Mouse (Mus musculus): ENCODE measurements around the gene Dcdc2a. TPM values are rescaled to one million over a fixed set of nuclear protein-coding genes. Genes with fewer than 3 reads are reported as not detected.

Dcdc2a gene
- polyA plus RNA-seq, 1 experiment from 2014 or later = 1.7 TPM

DNA sequence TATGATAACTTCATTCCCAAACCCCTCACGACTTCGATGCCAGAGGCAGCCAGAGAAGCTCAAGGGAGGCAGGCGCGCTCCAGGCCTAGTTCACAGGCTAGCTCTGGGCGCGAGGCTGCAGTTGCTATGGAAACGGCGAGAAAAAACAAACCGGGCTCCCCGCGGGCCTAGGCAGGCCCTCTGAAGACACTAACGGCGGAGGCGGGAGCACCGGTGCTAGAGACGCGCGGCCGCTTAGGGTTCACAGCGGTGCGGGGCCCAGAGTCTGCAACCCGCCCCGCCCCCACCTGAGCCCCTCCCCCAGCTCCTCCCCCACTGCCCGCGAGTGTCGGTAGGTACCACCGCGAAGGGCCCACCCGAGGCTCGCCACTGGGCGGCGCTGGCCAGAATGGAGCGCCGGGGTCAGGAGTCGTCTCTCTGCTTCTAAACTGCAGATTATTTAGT is 671 bp upstream of the Dcdc2a start:
- peak; percentile 87 for DNase-seq (ENCODE audit: low spot score)
- no peaks in the 10 kb centered on the region for H3K36me3 ChIP-seq
- peaks cover 11% of the 10 kb centered on the region for H3K9me3 ChIP-seq (replicated peaks)
- WGBS = under 1% methylated on average over 35 of the region's 35 CpGs
- peaks cover 22% of the 10 kb centered on the region for H3K4me1 ChIP-seq
- H3K4me3 ChIP-seq = peak overlapping the region; percentile 64
- H3K27ac ChIP-seq (replicated peaks) = peak overlapping the region; percentile 70
- peaks cover 58% of the 10 kb centered on the region for H3K27me3 ChIP-seq (ENCODE audit: low read depth, poor library complexity, severe bottlenecking)

DNA sequence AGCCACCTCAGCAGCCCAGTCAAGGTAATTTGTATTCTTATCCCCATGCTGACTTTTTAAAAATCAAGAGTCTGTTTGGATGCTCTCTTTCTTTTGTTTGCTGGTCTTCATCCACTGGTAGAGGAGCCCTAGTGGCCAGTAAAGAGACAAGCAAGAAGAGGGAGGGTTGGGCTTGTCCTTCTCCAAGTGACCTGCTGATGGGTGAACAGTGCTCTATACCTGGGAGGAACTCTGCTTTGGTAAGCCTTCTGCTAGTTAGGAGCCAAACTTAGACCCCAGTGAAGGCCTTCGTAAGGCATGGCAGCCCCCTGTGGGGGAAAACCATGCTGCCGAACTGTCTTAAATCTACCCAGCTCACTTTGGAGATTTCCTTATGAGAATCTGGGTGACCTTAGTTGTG is 10.9 kb downstream of the Dcdc2a start:
- WGBS = 96% methylated on average over 2 of the region's 2 CpGs

DNA sequence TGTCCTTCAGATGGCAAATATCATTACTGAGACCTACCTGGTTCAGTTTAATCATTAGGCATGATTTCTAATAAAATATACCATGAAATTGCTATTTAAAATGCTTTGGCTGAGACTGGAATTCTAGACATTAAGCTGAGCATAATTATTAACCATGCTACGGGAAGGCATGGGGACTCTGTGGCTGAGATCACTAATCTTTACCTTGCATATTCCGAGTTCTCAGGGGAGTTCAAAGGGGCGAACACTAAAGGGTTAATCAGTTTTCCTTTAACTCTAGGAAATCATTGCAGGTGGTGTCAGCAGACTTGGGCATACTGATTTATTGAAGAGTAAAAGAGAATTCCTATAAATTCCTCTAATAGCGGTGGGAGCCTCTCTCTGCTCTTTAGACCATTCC is 11.4 kb downstream of the Dcdc2a start:
- no peak overlapping the region for H3K27ac ChIP-seq (replicated peaks)
- DNase-seq (ENCODE audit: low spot score) = no peak
- no peaks in the 10 kb centered on the region for H3K4me1 ChIP-seq
- WGBS = 92% methylated on average over 4 of the region's 4 CpGs
- H3K9me3 ChIP-seq (replicated peaks) = no peaks in the 10 kb centered on the region
- no peaks in the 10 kb centered on the region for H3K36me3 ChIP-seq
- H3K4me3 ChIP-seq = no peak overlapping the region
- H3K27me3 ChIP-seq (ENCODE audit: low read depth, poor library complexity, severe bottlenecking) = no peaks in the 10 kb centered on the region

More for the DNA sequence above, 10.9 kb downstream of the Dcdc2a start:
- Histone ChIP-seq H3K4me1 (no peaks in the 10 kb centered on the region), H3K27me3 (ENCODE audit: low read depth, poor library complexity, severe bottlenecking) (no peaks in the 10 kb centered on the region), H3K9me3 (replicated peaks) (no peaks in the 10 kb centered on the region), H3K4me3 (no peak overlapping the region), H3K36me3 (no peaks in the 10 kb centered on the region), H3K27ac (replicated peaks) (no peak overlapping the region)
- DNase-seq (ENCODE audit: low spot score) = no peak

DNA sequence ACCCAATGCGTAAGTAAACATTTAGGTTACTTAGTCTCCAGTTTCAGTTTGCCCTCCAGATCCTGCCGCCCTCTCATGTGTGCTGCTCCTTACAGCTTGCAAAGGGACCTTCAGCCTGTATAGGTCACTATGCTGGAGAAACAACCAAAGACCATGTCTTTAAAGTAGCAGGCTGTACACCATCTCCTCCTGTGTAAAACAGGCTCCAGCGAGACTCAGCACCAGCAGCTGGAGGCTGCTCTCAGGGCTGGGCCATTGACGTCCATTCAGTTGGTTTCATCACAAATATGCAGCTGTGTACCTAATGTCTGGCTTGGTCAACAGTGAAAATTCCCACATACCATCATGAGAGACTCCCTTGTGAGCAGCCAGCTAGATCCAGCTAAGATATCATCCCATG is 14.0 kb downstream of the Dcdc2a start:
- WGBS = 81% methylated on average over 4 of the region's 4 CpGs
- no peak overlapping the region for H3K27ac ChIP-seq (replicated peaks)
- DNase-seq (ENCODE audit: low spot score) = no peak
- no peaks in the 10 kb centered on the region for H3K27me3 ChIP-seq (ENCODE audit: low read depth, poor library complexity, severe bottlenecking)
- H3K4me1 ChIP-seq = no peaks in the 10 kb centered on the region
- no peaks in the 10 kb centered on the region for H3K36me3 ChIP-seq
- H3K9me3 ChIP-seq (replicated peaks) = no peaks in the 10 kb centered on the region
- H3K4me3 ChIP-seq = no peak overlapping the region

DNA sequence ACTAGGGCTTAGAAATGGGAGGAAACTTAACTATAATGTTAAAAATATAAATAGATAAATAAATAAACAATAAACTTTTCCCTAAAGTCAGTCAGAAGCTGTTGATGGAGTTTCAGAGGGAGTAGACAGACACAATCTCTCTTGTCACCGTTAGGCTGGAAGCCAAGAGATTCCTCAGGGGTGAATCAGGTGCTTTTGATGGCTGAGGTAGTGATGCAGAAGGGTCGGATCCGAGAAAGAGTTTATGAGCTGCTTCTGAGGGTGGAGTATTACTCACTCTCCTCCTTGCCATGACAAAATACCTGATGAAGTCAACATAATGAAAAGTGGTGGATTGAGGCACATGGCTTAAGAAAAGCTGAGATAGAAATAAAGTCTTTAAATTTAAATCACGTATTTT is 15.0 kb downstream of the Dcdc2a start:
- no peaks in the 10 kb centered on the region for H3K27me3 ChIP-seq (ENCODE audit: low read depth, poor library complexity, severe bottlenecking)
- no peaks in the 10 kb centered on the region for H3K9me3 ChIP-seq (replicated peaks)
- H3K36me3 ChIP-seq = no peaks in the 10 kb centered on the region
- WGBS = 86% methylated on average over 4 of the region's 4 CpGs
- H3K27ac ChIP-seq (replicated peaks) = no peak overlapping the region
- no peaks in the 10 kb centered on the region for H3K4me1 ChIP-seq
- H3K4me3 ChIP-seq = no peak overlapping the region
- no peak for DNase-seq (ENCODE audit: low spot score)

DNA sequence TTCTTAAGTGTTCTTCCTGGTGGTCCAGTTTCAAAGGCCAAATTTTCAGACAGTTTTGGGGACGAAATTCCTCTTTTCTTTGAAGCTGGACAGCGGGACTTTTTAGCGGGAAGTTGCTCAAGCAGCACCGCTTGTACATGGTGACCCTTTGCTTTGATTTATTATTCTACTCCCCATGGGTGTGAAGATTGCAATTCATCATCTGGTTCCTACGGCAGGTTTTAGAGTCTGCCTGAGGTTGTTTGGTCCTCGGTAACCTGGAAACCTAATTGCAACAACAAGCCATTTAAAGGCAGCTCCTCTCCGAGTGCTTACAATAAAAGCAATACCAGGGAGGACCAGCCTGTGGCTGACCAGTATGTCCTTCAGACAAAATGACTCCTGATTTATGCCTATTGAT is 21.5 kb downstream of the Dcdc2a start:
- Histone ChIP-seq H3K4me1 (peaks cover 7% of the 10 kb centered on the region), H3K9me3 (replicated peaks) (no peaks in the 10 kb centered on the region), H3K4me3 (no peak overlapping the region), H3K27me3 (ENCODE audit: low read depth, poor library complexity, severe bottlenecking) (peaks cover 8% of the 10 kb centered on the region; the same call in 1 of the 2 replicates), H3K27ac (replicated peaks) (no peak overlapping the region), H3K36me3 (no peaks in the 10 kb centered on the region)
- WGBS = 46% methylated on average over 7 of the region's 7 CpGs
- peak; percentile 22 for DNase-seq (ENCODE audit: low spot score)

DNA sequence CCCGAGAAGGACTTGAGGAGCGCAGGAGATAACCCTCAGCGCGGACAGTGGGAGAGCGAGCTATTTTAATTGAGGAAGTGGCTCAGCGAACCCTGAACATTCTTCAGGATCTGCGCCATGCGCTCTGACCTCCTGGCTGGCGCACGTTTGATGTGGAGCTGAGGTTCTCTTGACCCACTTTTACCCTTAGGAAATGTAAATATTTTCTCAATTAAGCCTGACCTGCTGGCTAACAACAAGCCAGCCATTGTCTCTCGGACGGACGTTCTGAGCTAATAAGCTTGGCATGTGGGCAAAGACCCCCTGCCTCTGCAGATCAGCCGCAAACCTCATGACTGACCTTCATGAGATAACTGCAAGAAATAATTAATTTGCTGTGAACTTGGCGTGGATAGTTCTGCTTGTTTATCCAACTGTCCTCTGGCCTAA is 27.4 kb downstream of the Dcdc2a start:
- no peaks in the 10 kb centered on the region for H3K36me3 ChIP-seq
- H3K4me1 ChIP-seq = peaks cover 6% of the 10 kb centered on the region
- no peaks in the 10 kb centered on the region for H3K9me3 ChIP-seq (replicated peaks)
- 36% methylated on average over 15 of the region's 15 CpGs for WGBS
- no peak overlapping the region for H3K4me3 ChIP-seq
- peak; percentile 32 for DNase-seq (ENCODE audit: low spot score)
- H3K27me3 ChIP-seq (ENCODE audit: low read depth, poor library complexity, severe bottlenecking) = peaks cover 11% of the 10 kb centered on the region; the same call in 1 of the 2 replicates
- H3K27ac ChIP-seq (replicated peaks) = no peak overlapping the region

DNA sequence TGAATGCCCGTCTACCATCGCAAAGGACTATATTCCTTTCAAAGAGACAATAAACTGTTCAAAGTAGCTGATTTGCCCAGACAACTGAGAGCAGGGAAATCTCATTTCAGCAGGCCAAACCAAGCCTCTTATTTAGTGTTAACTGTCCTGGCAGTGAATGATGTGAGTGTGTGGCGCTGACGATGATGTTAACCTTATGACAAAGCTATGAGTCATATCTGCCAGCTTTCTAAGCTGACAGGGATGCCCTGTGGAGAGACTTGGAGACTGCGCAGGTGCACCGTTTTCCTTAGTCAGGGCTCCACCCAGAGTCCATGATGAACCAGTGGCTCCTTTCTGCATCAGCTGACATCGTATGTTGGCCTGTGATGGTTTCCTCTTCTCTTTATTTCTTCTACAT is 29.3 kb downstream of the Dcdc2a start:
- Histone ChIP-seq H3K27me3 (ENCODE audit: low read depth, poor library complexity, severe bottlenecking) (peaks cover 11% of the 10 kb centered on the region; the same call in 1 of the 2 replicates), H3K36me3 (no peaks in the 10 kb centered on the region), H3K4me3 (no peak overlapping the region), H3K4me1 (peaks cover 6% of the 10 kb centered on the region), H3K9me3 (replicated peaks) (no peaks in the 10 kb centered on the region), H3K27ac (replicated peaks) (no peak overlapping the region)
- DNase-seq (ENCODE audit: low spot score) = no peak
- WGBS = 91% methylated on average over 7 of the region's 7 CpGs

DNA sequence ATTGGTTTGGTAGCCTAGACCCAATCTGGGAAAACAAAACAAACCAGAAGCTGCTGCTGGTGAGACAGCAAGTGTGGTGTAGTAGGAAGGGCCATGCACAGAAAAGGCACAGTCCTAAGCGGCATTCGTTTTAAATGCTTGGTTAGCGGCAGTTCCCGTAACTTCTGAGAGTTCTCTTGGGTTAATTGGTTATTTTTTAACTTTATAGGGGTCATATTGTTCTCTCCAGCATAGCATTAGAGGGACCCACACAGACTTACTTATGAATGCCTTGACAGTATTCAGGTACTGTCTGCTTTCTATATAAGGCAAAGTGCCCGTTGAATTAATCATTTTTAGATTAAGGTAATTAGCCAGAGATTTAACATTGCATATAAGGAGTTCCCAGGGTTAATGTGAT is 35.5 kb downstream of the Dcdc2a start:
- 92% methylated on average over 5 of the region's 5 CpGs for WGBS
- Histone ChIP-seq H3K27ac (replicated peaks) (no peak overlapping the region), H3K4me1 (no peaks in the 10 kb centered on the region), H3K9me3 (replicated peaks) (no peaks in the 10 kb centered on the region), H3K27me3 (ENCODE audit: low read depth, poor library complexity, severe bottlenecking) (no peaks in the 10 kb centered on the region), H3K4me3 (no peak overlapping the region), H3K36me3 (no peaks in the 10 kb centered on the region)
- DNase-seq (ENCODE audit: low spot score) = no peak

DNA sequence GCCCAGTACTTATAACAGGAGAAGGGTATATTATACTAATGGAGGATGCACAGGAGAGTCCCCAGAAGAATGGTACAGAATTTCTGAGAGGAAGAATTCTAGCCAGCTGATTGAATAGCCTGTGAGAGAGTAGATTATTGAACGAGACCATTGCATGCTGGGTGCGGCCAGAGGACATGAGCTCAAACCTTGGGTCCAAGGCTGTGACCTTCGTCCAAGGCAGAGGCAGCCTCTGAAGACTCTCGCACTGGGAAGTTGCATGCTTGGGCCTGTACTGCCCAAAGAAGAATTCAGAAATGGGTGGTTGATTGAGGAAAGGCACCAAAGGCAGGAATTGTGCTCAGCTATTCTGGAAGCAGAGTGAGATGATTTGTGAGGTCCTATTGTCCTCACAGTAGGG is 38.0 kb downstream of the Dcdc2a start:
- H3K27me3 ChIP-seq (ENCODE audit: low read depth, poor library complexity, severe bottlenecking) = no peaks in the 10 kb centered on the region
- 89% methylated on average over 4 of the region's 4 CpGs for WGBS
- H3K4me1 ChIP-seq = no peaks in the 10 kb centered on the region
- no peaks in the 10 kb centered on the region for H3K36me3 ChIP-seq
- no peak overlapping the region for H3K27ac ChIP-seq (replicated peaks)
- H3K4me3 ChIP-seq = no peak overlapping the region
- no peak for DNase-seq (ENCODE audit: low spot score)
- H3K9me3 ChIP-seq (replicated peaks) = no peaks in the 10 kb centered on the region

DNA sequence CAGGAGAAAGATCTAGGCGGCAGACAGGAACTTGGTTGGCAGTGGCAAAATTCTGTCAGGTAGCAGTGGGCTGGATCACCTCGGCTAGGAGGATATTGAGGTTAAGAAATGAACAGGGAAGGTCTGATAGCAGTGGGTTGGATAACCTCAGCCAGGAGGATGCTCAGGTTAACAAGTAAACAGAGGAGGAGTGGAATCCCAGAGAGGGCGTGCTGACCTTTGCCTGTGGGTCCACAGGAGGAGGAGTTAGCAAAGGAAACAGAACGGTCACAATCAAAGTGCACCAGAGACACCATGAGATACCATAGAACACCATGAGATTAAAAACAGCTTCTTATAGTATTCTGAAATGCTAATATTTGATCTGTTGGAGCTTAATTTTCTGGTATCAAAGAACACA is 38.6 kb downstream of the Dcdc2a start:
- H3K9me3 ChIP-seq (replicated peaks) = no peaks in the 10 kb centered on the region
- H3K4me3 ChIP-seq = no peak overlapping the region
- H3K27me3 ChIP-seq (ENCODE audit: low read depth, poor library complexity, severe bottlenecking) = no peaks in the 10 kb centered on the region
- H3K4me1 ChIP-seq = no peaks in the 10 kb centered on the region
- 80% methylated on average over 4 of the region's 4 CpGs for WGBS
- no peak overlapping the region for H3K27ac ChIP-seq (replicated peaks)
- no peaks in the 10 kb centered on the region for H3K36me3 ChIP-seq
- DNase-seq (ENCODE audit: low spot score) = no peak

DNA sequence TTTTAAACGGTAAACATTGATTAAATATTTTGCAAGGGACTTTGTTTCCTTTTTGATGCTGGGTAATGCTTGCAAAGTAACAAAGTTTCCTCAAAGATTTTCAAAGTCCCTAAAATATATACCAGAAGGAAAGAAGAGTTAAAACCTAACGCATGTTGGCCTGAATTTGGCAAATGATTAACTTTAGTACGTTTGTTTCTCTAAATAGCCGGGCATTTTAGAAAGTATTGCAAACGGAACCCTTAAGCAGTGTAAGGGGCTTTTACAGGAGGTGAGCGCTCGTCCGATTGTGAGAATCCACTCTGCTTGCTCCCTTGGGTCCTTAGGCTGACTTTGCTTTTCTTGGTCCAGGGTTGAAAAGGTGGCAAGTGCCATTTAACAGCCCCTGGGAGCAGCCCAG is 41.5 kb downstream of the Dcdc2a start:
- DNase-seq (ENCODE audit: low spot score) = no peak
- no peaks in the 10 kb centered on the region for H3K4me1 ChIP-seq
- H3K27ac ChIP-seq (replicated peaks) = no peak overlapping the region
- H3K9me3 ChIP-seq (replicated peaks) = no peaks in the 10 kb centered on the region
- 87% methylated on average over 8 of the region's 8 CpGs for whole genome bisulfite sequencing
- no peaks in the 10 kb centered on the region for H3K27me3 ChIP-seq (ENCODE audit: low read depth, poor library complexity, severe bottlenecking)
- no peaks in the 10 kb centered on the region for H3K36me3 ChIP-seq
- H3K4me3 ChIP-seq = no peak overlapping the region

DNA sequence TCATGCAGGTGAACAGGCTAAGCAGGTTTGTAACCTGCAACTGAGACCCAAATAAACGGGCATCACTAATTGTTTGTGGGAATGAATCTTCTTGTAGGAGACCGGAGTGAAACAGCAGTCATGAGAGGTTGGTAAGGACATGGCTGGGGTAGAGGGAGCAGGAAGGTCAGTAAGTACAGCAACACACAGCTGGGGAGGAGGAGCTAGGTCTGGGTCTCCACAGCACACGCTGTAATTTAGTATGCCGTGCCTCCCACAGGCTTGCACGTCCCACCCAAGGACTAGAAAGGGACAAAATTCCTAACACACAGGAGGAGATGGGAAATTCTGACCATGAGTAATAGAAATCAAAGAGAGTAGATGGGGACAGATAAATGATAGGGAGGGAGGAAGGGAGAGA is 42.8 kb downstream of the Dcdc2a start:
- Histone ChIP-seq H3K36me3 (no peaks in the 10 kb centered on the region), H3K4me3 (no peak overlapping the region), H3K27me3 (ENCODE audit: low read depth, poor library complexity, severe bottlenecking) (no peaks in the 10 kb centered on the region), H3K27ac (replicated peaks) (no peak overlapping the region), H3K4me1 (no peaks in the 10 kb centered on the region), H3K9me3 (replicated peaks) (no peaks in the 10 kb centered on the region)
- no peak for DNase-seq (ENCODE audit: low spot score)
- 73% methylated on average over 5 of the region's 5 CpGs for WGBS

DNA sequence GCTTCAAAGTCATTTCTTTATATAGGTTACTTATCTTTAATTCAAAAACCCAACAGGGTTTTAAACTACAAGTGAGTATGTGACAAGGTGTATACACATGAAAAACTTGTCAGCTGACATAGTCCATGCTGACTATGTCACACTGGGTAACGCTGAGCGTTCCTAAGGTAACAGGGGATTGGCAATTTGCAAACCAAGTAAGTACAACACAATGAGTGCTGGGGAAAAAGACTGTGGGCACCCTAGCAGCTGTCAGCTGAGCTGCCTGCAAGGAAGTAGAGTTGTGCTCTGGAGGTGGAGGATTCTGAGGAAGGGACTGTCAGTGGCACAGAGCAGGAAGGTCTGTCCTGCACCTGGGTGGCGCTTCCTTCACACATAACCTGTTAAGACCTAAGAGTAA is 43.7 kb downstream of the Dcdc2a start:
- H3K27ac ChIP-seq (replicated peaks) = no peak overlapping the region
- H3K4me1 ChIP-seq = no peaks in the 10 kb centered on the region
- DNase-seq (ENCODE audit: low spot score) = no peak
- H3K4me3 ChIP-seq = no peak overlapping the region
- 86% methylated on average over 3 of the region's 3 CpGs for WGBS
- H3K27me3 ChIP-seq (ENCODE audit: low read depth, poor library complexity, severe bottlenecking) = no peaks in the 10 kb centered on the region
- no peaks in the 10 kb centered on the region for H3K36me3 ChIP-seq
- no peaks in the 10 kb centered on the region for H3K9me3 ChIP-seq (replicated peaks)
